Mouse (Mus musculus) lung, adult 2 months (tissue): ENCODE measurements at regions not wholly inside any gene's neighbourhood (a gene's known extent, or its start where the extent isn't known, plus 50 kb on each side); places are given as distances from the start of the nearest gene placed in this dataset.

ENCODE experiments used
- DNase-seq: peaks from one replicate; pipeline ENCODE4 v3.0.0; 2022
- H3K4me1 ChIP-seq: fragments of 200-500 bp; 2 replicates; pipeline ENCODE4 v1.6.1; 2011; ENCODE audit warnings: low read length; ENCODE audit not compliant: control insufficient read depth, insufficient read depth
- H3K4me3 ChIP-seq: fragments of 200-500 bp; replicated peaks from 2 replicates; pipeline ENCODE3; 2011; ENCODE audit warnings: low read depth, mild to moderate bottlenecking, control low read depth, low read length; ENCODE audit errors: extremely low read depth
- CTCF ChIP-seq: fragments of 200-500 bp; IDR thresholded peaks from 2 replicates; pipeline ENCODE4 v1.5.1; 2011; ENCODE audit warnings: mild to moderate bottlenecking, low read length, control low read depth; ENCODE audit not compliant: insufficient read depth
- POLR2A ChIP-seq: fragments of 200-500 bp; IDR thresholded peaks from 2 replicates; pipeline ENCODE4 v1.6.1; 2011; ENCODE audit warnings: low read depth, mild to moderate bottlenecking, control low read depth, low read length, borderline replicate concordance; ENCODE audit errors: extremely low read depth
- WGBS: fragments of 180-500 bp; shearing (Covaris S2); methylation state at CpG from one replicate; pipeline ENCODE4 v1.1.7; 2018; 5-methylcytosine and 5-hydroxymethylcytosine counted together

GRCm38 (mm10) chr10:94999716-95000115, 55.1 kb upstream of the Plxnc1 start:
- WGBS: 48% methylated on average over 5 of the region's 5 CpGs
- TF ChIP-seq CTCF (no peak), POLR2A (no peak)
- DNase-seq: no peak
- no peaks in the 10 kb centered on the region for H3K4me1 ChIP-seq
- H3K4me3 ChIP-seq: no peak overlapping the region
